Mouse (Mus musculus): ENCODE measurements around the gene Kcnab3.

Kcnab3 gene

DNA sequence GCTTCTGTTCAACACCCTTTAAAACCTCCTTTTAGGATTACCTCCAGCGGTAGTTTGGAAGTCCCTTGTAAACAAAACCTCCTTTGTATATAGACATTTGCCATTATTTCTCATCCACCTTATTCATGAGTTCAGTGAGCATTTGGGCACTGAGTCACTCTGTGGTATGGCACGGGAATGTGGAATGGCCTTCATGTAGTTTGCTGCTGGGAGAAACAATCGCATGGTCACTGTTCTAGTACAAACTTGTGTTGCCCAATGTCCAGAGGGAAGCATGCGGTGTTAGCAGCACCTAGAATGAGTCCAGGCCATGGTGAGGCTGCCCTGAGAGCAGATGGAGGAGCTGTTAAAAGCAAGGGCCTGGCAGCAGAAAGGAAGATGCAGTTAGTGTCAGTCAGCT, 8.7 kb downstream of the Kcnab3 start:
- H3K4me1 ChIP-seq (replicated peaks; ENCODE audit: low read depth, low read length) = peaks cover 29% of the 10 kb centered on the region
- H3K9me3 ChIP-seq (ENCODE audit: low read length) = peaks cover 7% of the 10 kb centered on the region
- H3K4me3 ChIP-seq (replicated peaks; ENCODE audit: low read length) = no peak overlapping the region
- H3K36me3 ChIP-seq (ENCODE audit: insufficient read depth, low read length) = no peaks in the 10 kb centered on the region
- no peak for TF ChIP-seq NANOG (IDR thresholded peaks at IDR 0.05; ENCODE audit: borderline replicate concordance, low read length)
- TF ChIP-seq CTCF (conservative IDR thresholded peaks at IDR 0.05; ENCODE audit: low read length) = no peak
- peaks cover 81% of the 10 kb centered on the region for H3K27me3 ChIP-seq (ENCODE audit: insufficient read depth, low read length)

DNA sequence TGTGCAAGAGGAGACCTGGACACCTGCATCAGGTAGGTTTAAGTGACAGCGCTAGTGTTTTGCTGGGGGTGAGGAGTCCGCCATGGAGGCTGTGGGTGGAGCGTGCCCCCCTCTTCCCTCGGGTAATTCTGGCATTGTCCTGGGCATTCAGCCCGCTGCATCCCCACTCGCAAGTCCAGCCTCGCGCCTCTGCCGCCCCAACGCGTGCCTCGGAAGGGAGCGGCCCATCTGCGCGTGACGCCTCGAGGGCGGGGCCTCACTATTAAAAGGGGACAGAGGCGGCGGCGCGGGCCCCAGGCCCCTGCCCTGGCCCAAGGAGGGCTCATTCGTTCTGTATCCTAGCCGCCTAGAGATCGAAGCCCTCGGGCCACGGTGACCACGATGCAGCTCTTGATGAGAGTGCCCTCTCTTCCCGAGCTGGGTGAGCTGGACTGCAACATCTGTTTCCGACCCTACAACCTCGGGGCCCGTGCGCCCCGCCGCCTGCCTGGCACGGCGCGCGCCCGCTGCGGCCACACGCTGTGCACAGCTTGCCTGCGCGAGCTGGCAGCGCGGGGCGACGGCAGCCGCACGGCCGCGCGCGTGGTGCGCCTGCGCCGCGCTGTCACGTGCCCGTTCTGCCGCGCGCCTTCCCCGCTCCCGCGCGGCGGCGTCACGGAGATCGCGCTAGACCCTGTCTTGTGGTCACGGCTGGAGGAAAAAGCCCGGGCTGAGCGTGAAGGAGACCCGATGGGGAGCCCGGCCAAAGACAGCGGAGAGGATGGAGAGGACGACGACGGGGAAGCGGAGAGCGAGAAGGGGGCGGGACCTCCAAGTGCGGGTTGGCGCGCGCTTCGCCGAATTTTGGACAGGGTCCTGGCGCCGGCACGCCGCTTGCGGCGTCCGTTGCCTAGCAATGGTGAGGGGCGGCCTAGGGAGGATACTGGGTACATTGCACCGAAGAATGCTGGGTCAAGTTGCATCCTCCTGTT, 14.4 kb downstream of the Kcnab3 start, which contains the start of gene Rnf227:
Gene Rnf227 (plus strand): TSS at position 301 of the 971 bp plus-strand sequence.
- TF ChIP-seq NANOG (IDR thresholded peaks at IDR 0.05; ENCODE audit: borderline replicate concordance, low read length) (no peak), POU5F1 (IDR thresholded peaks at IDR 0.05; ENCODE audit: borderline replicate concordance, low read length) (no peak), CTCF (conservative IDR thresholded peaks at IDR 0.05; ENCODE audit: low read length) (no peak)

DNA sequence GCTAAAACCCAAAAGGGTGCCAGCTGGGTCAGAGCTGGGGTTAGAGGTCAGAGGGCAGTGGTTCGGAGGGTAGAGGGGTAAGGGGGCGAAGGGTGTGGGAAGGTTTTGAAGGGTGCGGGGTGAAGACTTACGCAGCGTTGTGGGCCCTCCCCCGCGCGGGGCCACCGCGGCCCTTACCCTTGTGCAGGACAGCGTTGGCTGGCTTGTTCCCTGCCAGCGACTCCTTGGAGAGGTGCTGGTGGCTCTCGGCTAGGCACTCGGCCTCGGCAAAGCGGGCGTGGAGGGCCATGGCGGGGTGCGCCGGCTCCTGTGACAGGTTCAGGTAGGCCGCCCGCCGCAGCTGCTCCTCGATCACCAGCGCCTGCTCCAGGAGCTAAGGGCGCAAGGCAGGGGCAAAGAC, 20.4 kb downstream of the Kcnab3 start:
- H3K4me1 ChIP-seq (replicated peaks; ENCODE audit: low read depth, low read length) = peaks cover 12% of the 10 kb centered on the region
- H3K27me3 ChIP-seq (ENCODE audit: insufficient read depth, low read length) = peaks cover 88% of the 10 kb centered on the region
- H3K36me3 ChIP-seq (ENCODE audit: insufficient read depth, low read length) = no peaks in the 10 kb centered on the region
- H3K4me3 ChIP-seq (replicated peaks; ENCODE audit: low read length) = peak overlapping the region; percentile 69
- 0 out of 2 replicates have a peak, but pooled peaks cover 2% of the 10 kb centered on the region for H3K9me3 ChIP-seq (ENCODE audit: low read length)
- TF ChIP-seq POU5F1 (IDR thresholded peaks at IDR 0.05; ENCODE audit: borderline replicate concordance, low read length) = no peak
- TF ChIP-seq CTCF (conservative IDR thresholded peaks at IDR 0.05; ENCODE audit: low read length) = no peak
- TF ChIP-seq NANOG (IDR thresholded peaks at IDR 0.05; ENCODE audit: borderline replicate concordance, low read length) = no peak

More for the DNA sequence above, 14.4 kb downstream of the Kcnab3 start, which contains the start of gene Rnf227:
- H3K4me3 ChIP-seq (replicated peaks; ENCODE audit: low read length) = peak within 1 kb of the TSS; percentile 82
- peaks cover 79% of the 10 kb centered on the region for H3K27me3 ChIP-seq (ENCODE audit: insufficient read depth, low read length)
- H3K4me1 ChIP-seq (replicated peaks; ENCODE audit: low read depth, low read length) = peaks cover 9% of the 10 kb centered on the region
- H3K36me3 ChIP-seq (ENCODE audit: insufficient read depth, low read length) = no peaks in the 10 kb centered on the region
- peaks cover 10% of the 10 kb centered on the region for H3K9me3 ChIP-seq (ENCODE audit: low read length)

DNA sequence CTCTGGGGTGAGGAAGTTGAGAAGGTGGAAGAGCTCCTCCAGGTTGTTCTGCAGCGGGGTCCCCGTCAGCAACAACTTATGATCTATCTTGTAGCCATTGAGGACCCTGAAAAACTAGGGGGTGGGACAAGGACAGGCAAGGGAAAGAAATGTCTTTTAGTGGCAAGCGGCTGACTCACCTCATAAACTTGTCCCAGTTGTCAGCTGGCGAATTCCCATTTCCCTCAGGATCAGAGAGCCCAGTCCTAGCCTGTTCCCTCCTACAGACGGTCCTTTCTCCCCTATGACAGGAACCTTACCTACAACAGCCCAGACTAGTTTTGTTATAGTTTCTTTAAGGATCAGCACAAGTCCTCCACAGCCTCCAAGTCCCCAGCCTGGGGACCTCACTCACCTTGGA, 30.5 kb downstream of the Kcnab3 start:
- Histone ChIP-seq H3K4me1 (replicated peaks; ENCODE audit: low read depth, low read length) (peaks cover 50% of the 10 kb centered on the region), H3K27me3 (ENCODE audit: insufficient read depth, low read length) (peaks cover 70% of the 10 kb centered on the region), H3K36me3 (ENCODE audit: insufficient read depth, low read length) (no peaks in the 10 kb centered on the region), H3K9me3 (ENCODE audit: low read length) (no peaks in the 10 kb centered on the region), H3K4me3 (replicated peaks; ENCODE audit: low read length) (0 out of 2 replicates have a peak overlapping the region, but pooled peaks have one; percentile 3)
- no peak for TF ChIP-seq POU5F1 (IDR thresholded peaks at IDR 0.05; ENCODE audit: borderline replicate concordance, low read length)
- no peak for TF ChIP-seq CTCF (conservative IDR thresholded peaks at IDR 0.05; ENCODE audit: low read length)
- TF ChIP-seq NANOG (IDR thresholded peaks at IDR 0.05; ENCODE audit: borderline replicate concordance, low read length) = no peak

DNA sequence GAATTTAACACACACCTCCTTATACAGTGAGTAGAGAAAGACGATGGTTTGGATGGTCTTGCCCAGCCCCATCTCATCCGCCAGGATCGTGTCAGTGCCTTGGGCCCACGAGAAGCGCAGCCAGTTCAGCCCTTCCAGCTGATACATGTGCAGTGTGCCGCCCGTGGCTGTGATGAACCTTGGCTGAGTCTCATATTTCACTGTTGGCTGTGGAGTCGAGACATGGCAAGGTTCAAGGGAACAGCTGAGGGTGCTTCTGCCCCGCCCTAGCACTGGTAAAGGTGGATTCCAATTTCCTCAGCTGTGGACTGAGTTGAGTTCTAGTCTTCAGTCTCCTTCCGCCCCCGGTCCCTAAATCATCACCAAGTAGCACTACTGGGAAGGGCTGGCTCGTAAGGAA, 31.6 kb downstream of the Kcnab3 start:
- no peaks in the 10 kb centered on the region for H3K9me3 ChIP-seq (ENCODE audit: low read length)
- H3K27me3 ChIP-seq (ENCODE audit: insufficient read depth, low read length) = peaks cover 68% of the 10 kb centered on the region
- no peaks in the 10 kb centered on the region for H3K36me3 ChIP-seq (ENCODE audit: insufficient read depth, low read length)
- peaks cover 56% of the 10 kb centered on the region for H3K4me1 ChIP-seq (replicated peaks; ENCODE audit: low read depth, low read length)
- no peak for TF ChIP-seq POU5F1 (IDR thresholded peaks at IDR 0.05; ENCODE audit: borderline replicate concordance, low read length)
- no peak for TF ChIP-seq CTCF (conservative IDR thresholded peaks at IDR 0.05; ENCODE audit: low read length)
- no peak for TF ChIP-seq NANOG (IDR thresholded peaks at IDR 0.05; ENCODE audit: borderline replicate concordance, low read length)
- H3K4me3 ChIP-seq (replicated peaks; ENCODE audit: low read length) = peak overlapping the region; percentile 13; the same call in 1 of the 2 replicates

- TF ChIP-seq CTCF (conservative IDR thresholded peaks at IDR 0.05; ENCODE audit: low read length) = no peak
- no peak for TF ChIP-seq NANOG (IDR thresholded peaks at IDR 0.05; ENCODE audit: borderline replicate concordance, low read length)
- TF ChIP-seq POU5F1 (IDR thresholded peaks at IDR 0.05; ENCODE audit: borderline replicate concordance, low read length) = no peak
- H3K27me3 ChIP-seq (ENCODE audit: insufficient read depth, low read length) = peaks cover 78% of the 10 kb centered on the region
- no peaks in the 10 kb centered on the region for H3K36me3 ChIP-seq (ENCODE audit: insufficient read depth, low read length)
Observed at GRCm38 (mm10) chr11:69362021-69362420, 36.0 kb downstream of the Kcnab3 start.

DNA sequence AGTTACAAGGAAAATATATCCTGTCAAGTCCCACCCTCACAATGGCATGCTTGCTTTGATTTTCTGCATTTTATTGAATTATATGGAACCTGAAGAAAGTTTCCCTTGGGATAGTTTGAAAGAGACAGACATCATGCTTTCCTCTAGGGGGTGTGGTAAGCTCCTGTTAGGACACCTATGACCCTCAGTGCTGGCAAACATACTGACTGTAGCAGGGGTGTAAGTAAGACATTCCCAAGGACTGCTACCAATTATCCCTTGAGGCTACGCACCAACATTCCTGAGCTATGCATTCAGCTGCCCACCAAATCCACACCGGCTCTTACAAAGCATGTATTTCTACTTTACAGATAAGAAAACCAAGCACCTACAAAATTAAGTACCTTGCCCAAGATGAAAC, 36.4 kb downstream of the Kcnab3 start:
- TF ChIP-seq POU5F1 (IDR thresholded peaks at IDR 0.05; ENCODE audit: borderline replicate concordance, low read length) (no peak), CTCF (conservative IDR thresholded peaks at IDR 0.05; ENCODE audit: low read length) (no peak), NANOG (IDR thresholded peaks at IDR 0.05; ENCODE audit: borderline replicate concordance, low read length) (no peak)
- peaks cover 82% of the 10 kb centered on the region for H3K27me3 ChIP-seq (ENCODE audit: insufficient read depth, low read length)
- H3K9me3 ChIP-seq (ENCODE audit: low read length) = no peaks in the 10 kb centered on the region
- H3K4me3 ChIP-seq (replicated peaks; ENCODE audit: low read length) = no peak overlapping the region
- H3K36me3 ChIP-seq (ENCODE audit: insufficient read depth, low read length) = no peaks in the 10 kb centered on the region
- peaks cover 57% of the 10 kb centered on the region for H3K4me1 ChIP-seq (replicated peaks; ENCODE audit: low read depth, low read length)

More at GRCm38 (mm10) chr11:69362021-69362420, 36.0 kb downstream of the Kcnab3 start:
- peaks cover 57% of the 10 kb centered on the region for H3K4me1 ChIP-seq (replicated peaks; ENCODE audit: low read depth, low read length)
- no peak overlapping the region for H3K4me3 ChIP-seq (replicated peaks; ENCODE audit: low read length)
- no peaks in the 10 kb centered on the region for H3K9me3 ChIP-seq (ENCODE audit: low read length)

GRCm38 (mm10) chr11:69364376-69364775, 38.3 kb downstream of the Kcnab3 start:
- Histone ChIP-seq H3K4me3 (replicated peaks; ENCODE audit: low read length) (no peak overlapping the region), H3K27me3 (ENCODE audit: insufficient read depth, low read length) (peaks cover 75% of the 10 kb centered on the region), H3K4me1 (replicated peaks; ENCODE audit: low read depth, low read length) (peaks cover 60% of the 10 kb centered on the region), H3K9me3 (ENCODE audit: low read length) (no peaks in the 10 kb centered on the region), H3K36me3 (ENCODE audit: insufficient read depth, low read length) (no peaks in the 10 kb centered on the region)
- TF ChIP-seq CTCF (conservative IDR thresholded peaks at IDR 0.05; ENCODE audit: low read length) = no peak
- TF ChIP-seq NANOG (IDR thresholded peaks at IDR 0.05; ENCODE audit: borderline replicate concordance, low read length) = no peak
- no peak for TF ChIP-seq POU5F1 (IDR thresholded peaks at IDR 0.05; ENCODE audit: borderline replicate concordance, low read length)

All from E14TG2a.4 (cell line).